Mouse (Mus musculus) kidney, embryonic 16.5 days (tissue): ENCODE measurements around the gene Gm42957. TPM values are rescaled to one million over a fixed set of nuclear protein-coding genes. Genes with fewer than 3 reads are reported as not detected.
"Not testable (repeated sequence)": the region's sequence is repeated elsewhere in the genome, so short reads cannot be mapped to it uniquely, and the experiment has no call there.

Experiments
- ATAC-seq: fragments of 200-750 bp; cut with Nextera tagmentation; 2 replicates; pipeline ENCODE4 v1.8.0; 2017; ENCODE audit warnings: moderate TSS enrichment; ENCODE audit not compliant: low FRiP score, low TSS enrichment
- H3K27ac ChIP-seq: fragments of 300-500 bp; sonication (generic); 2 replicates; pipeline ENCODE4 v1.5.1; 2014; ENCODE audit warnings: low read length
- H3K27me3 ChIP-seq: fragments of 300-500 bp; sonication (generic); 2 replicates; pipeline ENCODE4 v1.6.1; 2014; ENCODE audit warnings: low read length, control low read depth, mixed read lengths; ENCODE audit not compliant: insufficient read depth
- H3K36me3 ChIP-seq: fragments of 300-500 bp; sonication (generic); 2 replicates; pipeline ENCODE4 v1.6.1; 2014; ENCODE audit warnings: low read length, control low read depth, mixed read lengths; ENCODE audit not compliant: insufficient read depth
- H3K4me1 ChIP-seq: fragments of 300-500 bp; sonication (generic); 2 replicates; pipeline ENCODE4 v1.6.1; 2014; ENCODE audit warnings: low read length, control low read depth, mixed read lengths; ENCODE audit not compliant: insufficient read depth
- H3K4me2 ChIP-seq: fragments of 300-500 bp; sonication (generic); replicated peaks from 2 replicates; pipeline ENCODE4 v1.6.1; 2014; ENCODE audit warnings: low read depth, low read length
- H3K4me3 ChIP-seq: fragments of 300-500 bp; sonication (generic); 2 replicates; pipeline ENCODE4 v1.5.1; 2014; ENCODE audit warnings: mild to moderate bottlenecking, low read length
- H3K9ac ChIP-seq: fragments of 300-500 bp; sonication (generic); replicated peaks from 2 replicates; pipeline ENCODE4 v1.6.1; 2014; ENCODE audit warnings: low read length
- H3K9me3 ChIP-seq: fragments of 300-500 bp; sonication (generic); 2 replicates; pipeline ENCODE4 v1.6.1; 2016; ENCODE audit warnings: low read length, control low read depth
- WGBS: fragments of 180-500 bp; shearing (Covaris S2); extraction: QIAGEN DNeasy Blood & Tissue Kit; methylation state at CpG from one replicate; pipeline ENCODE4 v1.1.7; 2014; 5-methylcytosine and 5-hydroxymethylcytosine counted together
- polyA plus RNA-seq: library from polyadenylated mRNA; unstranded; fragments of >200 nt; fragmentation: Nextera tagmentation; extraction: Ambion mirVana; gene quantifications from 2 replicates; pipeline ENCODE4 v1.2.1, GENCODE M21; 2015

Gm42957 gene
- polyA plus RNA-seq, 1 experiment from 2014 or later = 0.21 TPM

DNA sequence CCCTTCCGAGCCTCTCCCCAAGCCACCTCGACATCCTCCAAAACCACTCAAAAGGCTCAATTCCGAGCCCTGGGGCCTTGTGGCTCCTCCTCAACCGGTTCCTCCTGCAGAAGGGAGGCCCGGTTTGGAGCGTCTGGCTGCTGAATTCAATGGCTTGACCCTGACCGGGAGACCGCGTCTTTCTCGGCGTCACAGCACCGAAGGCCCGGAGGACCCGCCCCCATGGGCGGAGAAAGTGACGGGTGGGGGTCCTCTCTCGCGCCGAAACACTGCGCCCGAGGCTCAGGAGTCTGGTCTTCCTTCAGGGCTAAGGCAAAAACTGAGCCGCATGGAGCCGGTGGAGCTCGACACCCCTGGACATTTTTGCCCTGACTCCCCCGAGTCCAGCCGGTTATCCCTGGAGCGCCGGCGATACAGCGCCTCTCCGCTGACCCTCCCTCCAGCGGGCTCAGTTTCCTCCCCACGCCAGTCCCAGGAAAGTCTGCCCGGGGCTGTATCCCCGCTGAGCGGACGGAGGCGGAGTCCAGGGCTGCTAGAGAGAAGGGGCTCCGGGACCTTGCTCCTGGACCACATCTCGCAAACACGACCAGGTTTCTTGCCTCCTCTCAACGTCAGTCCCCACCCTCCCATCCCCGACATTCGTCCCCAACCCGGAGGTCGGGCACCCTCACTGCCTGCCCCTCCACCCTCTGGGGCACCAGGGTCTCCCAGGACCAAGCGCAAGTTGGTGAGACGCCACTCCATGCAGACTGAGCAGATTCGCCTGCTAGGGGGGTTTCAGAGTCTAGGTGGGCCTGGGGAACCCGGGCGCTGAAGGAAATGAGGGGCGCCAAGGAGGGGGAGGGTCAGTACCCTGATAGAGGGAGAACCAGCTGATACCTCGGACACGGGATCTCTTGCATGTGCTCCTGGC, 36.9 kb upstream of the Gm42957 start:
- Histone ChIP-seq H3K9ac (peak overlapping the region; percentile 63), H3K36me3 (no peaks in the 10 kb centered on the region), H3K27me3 (peaks cover 28% of the 10 kb centered on the region), H3K27ac (peak overlapping the region; percentile 64; the same call in 1 of the 2 replicates), H3K4me3 (peak overlapping the region; percentile 53), H3K4me2 (peak overlapping the region; percentile 69), H3K4me1 (peaks cover 45% of the 10 kb centered on the region), H3K9me3 (no peaks in the 10 kb centered on the region)
- 2% methylated on average over 54 of the region's 54 CpGs for WGBS
- no peak for ATAC-seq

DNA sequence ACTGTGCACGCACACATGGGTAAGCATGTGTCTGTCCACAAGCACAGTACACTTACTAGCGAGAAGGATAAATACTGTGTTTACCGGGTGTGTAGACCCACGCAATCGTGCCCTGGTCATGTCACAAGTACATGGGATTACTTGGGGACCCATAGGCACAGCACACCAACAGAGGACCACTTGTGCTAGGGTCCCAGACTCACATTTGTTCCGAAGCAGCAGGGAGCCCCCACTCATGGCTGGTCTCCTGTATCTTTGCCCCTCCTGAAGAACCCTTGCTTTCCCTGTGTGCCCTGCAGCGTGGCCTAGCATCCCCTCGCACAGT, 36.2 kb upstream of the Gm42957 start:
- no peak overlapping the region; the same call in 1 of the 2 replicates for H3K9ac ChIP-seq
- ATAC-seq = no peak
- H3K36me3 ChIP-seq = no peaks in the 10 kb centered on the region
- no peak overlapping the region for H3K27ac ChIP-seq
- H3K4me3 ChIP-seq = peak overlapping the region; percentile 53
- peaks cover 45% of the 10 kb centered on the region for H3K4me1 ChIP-seq
- H3K9me3 ChIP-seq = no peaks in the 10 kb centered on the region
- WGBS = 56% methylated on average over 8 of the region's 8 CpGs
- H3K4me2 ChIP-seq = peak overlapping the region; percentile 69; the same call in 1 of the 2 replicates
- H3K27me3 ChIP-seq = peaks cover 28% of the 10 kb centered on the region

DNA sequence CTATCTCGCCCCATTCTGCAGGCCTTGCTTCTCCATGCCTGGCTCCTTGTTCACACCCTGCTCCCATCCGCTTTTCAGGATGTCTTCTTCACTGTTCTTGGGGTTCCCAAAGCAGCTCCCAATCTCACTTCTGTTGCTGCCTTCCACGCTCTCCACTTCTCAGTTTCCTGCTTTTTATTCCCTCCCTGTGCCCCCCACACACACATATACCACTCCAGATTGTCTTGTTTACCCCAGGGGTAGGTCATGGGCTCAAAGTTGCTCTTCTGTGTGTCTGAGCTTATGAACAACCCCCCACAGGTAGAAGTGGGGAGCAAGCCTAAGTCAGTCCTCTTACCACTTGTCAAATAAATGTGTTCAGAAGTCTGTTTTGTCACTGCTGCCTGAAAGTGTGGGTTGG, 35.9 kb upstream of the Gm42957 start:
- Histone ChIP-seq H3K9me3 (no peaks in the 10 kb centered on the region), H3K36me3 (no peaks in the 10 kb centered on the region), H3K27ac (no peak overlapping the region), H3K27me3 (peaks cover 28% of the 10 kb centered on the region), H3K4me3 (no peak overlapping the region), H3K4me1 (peaks cover 45% of the 10 kb centered on the region), H3K4me2 (no peak overlapping the region), H3K9ac (no peak overlapping the region)
- ATAC-seq = no peak
- 79% methylated on average over 3 of the region's 3 CpGs for WGBS

DNA sequence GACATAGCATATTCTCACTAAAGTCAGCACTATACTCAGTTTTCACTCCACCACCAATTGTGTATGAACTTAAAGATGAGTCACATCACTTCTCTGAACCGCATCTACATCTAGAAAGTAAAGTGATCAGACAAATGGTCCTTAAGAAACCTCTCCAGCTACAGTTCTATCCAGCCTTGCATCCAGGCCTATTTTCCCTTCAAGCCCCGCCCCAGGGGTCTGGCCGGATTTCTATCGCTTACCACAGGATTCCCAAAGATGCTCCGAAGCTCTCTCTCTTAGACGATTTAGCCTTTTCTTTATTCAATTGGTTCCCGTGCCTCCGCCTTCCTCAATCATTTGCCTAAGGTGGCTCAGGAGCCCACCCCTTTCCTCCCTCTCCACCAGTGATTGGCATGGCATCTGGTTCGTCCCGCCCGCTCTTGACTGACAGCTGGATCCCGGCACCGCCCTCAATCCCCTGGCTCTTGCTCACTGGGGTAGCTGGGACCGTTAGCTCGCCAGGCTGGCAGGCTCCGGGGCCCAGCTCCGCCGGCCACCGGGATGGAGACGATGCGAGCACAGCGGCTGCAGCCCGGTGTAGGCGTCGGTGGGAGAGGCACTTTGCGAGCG, 34.5 kb upstream of the Gm42957 start, which contains the start of gene Lix1l:
Lix1l (plus strand) TSS at position 511 of the 612 bp plus-strand sequence.
- 1% methylated on average over 27 of the region's 27 CpGs for WGBS
- Histone ChIP-seq H3K9me3 (no peaks in the 10 kb centered on the region), H3K4me1 (peaks cover 45% of the 10 kb centered on the region), H3K4me2 (peak within 1 kb of the TSS; percentile 73), H3K27me3 (peaks cover 18% of the 10 kb centered on the region), H3K9ac (peak within 1 kb of the TSS; percentile 81), H3K27ac (peak within 1 kb of the TSS; percentile 94), H3K4me3 (peak within 1 kb of the TSS; percentile 71), H3K36me3 (no peaks in the 10 kb centered on the region)
- ATAC-seq = peak; percentile 94

DNA sequence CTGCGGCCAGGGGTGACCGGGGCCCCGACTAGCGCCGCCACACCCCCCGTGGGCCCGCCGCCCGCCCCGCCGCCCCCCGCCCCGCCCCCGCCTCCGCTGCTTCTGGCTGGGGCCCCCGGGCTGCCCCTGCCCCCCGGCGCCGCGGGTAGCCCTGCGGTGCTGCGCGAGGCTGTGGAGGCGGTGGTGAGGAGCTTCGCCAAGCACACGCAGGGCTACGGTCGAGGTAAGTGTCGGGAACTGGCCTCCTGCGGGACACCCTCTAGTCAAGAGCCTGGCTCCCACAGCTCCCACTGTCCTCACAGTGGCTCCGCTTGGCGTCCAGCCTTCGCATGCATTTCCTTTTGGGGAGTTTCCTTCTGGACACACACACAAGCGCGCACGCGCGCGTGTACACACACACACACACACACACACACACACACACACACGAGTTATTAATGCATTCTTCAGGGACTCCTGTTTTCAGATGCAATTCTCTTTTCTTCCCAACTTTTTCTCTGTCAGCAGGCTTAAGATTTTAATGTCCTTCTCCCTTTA, 34.0 kb upstream of the Gm42957 start:
- H3K9ac ChIP-seq = peak overlapping the region; percentile 81
- H3K4me1 ChIP-seq = peaks cover 39% of the 10 kb centered on the region
- H3K36me3 ChIP-seq = no peaks in the 10 kb centered on the region
- H3K4me3 ChIP-seq = peak overlapping the region; percentile 71
- peak; percentile 56 for ATAC-seq
- 1% methylated on average over 33 of the region's 40 CpGs for WGBS
- H3K4me2 ChIP-seq = peak overlapping the region; percentile 73
- H3K27ac ChIP-seq = peak overlapping the region; percentile 94
- no peaks in the 10 kb centered on the region for H3K9me3 ChIP-seq
- peaks cover 15% of the 10 kb centered on the region for H3K27me3 ChIP-seq

DNA sequence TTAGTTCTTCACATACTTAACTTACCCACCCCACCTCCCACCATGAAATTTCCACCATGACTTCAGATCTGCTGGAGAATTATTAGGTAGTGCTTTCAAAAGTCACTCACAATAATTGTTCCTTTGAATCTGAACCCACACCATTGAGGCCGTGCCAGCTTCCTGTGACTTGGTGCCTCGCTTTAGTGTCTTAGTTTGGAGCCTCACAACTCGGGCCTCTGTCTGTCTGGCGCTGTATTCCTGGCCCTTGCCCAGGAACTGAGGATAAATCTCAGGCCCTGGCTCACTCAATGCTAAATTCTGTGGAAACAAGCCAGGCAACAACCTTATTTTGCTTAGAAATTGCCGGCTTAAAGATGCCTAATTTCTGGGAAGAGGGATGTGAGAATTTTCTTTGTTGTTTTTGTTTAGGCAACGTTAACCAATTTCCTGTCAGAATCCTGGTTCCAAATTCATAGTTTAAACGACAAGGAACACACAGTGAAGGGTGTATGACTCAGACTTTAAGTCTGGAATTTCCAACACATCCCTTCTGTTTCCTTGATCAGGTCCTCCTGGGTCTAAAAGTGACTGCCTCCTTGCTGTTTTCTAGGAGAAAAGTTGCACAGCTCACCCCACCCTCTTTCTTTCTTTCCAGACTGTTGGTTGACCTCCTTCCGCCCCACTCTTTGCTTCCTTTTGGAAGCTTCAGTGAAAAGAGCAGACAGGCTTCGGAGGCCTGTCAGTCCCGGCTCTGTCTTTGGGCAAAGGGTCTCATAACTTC, 33.2 kb upstream of the Gm42957 start:
- Histone ChIP-seq H3K36me3 (no peaks in the 10 kb centered on the region), H3K9me3 (no peaks in the 10 kb centered on the region), H3K9ac (peak overlapping the region; percentile 81), H3K4me3 (peak overlapping the region; percentile 71), H3K4me1 (peaks cover 31% of the 10 kb centered on the region), H3K27me3 (peaks cover 10% of the 10 kb centered on the region), H3K27ac (peak overlapping the region; percentile 94), H3K4me2 (peak overlapping the region; percentile 73)
- 21% methylated on average over 10 of the region's 10 CpGs for WGBS
- no peak for ATAC-seq

DNA sequence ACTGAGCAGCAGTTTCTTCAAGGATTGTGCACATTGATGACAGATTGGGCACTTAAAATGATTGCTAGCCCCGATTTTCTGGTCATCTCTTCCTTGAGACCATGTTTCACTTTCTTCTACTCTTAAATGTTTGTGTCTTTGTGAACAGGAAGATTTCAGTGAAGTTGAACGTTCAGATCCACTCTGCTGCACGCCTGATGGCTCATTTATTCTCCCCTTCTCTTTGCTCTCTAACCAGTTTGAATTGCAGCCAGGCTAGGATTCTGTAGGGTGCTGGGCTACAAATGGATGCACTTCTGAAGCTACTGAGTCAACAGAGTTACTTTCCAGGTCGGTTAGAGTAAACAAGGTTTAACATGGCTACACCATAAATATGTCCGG, 32.6 kb upstream of the Gm42957 start:
- Histone ChIP-seq H3K4me1 (peaks cover 27% of the 10 kb centered on the region), H3K4me2 (peak overlapping the region; percentile 73), H3K4me3 (peak overlapping the region; percentile 71), H3K27ac (peak overlapping the region; percentile 94), H3K36me3 (no peaks in the 10 kb centered on the region), H3K27me3 (peaks cover 10% of the 10 kb centered on the region), H3K9me3 (no peaks in the 10 kb centered on the region), H3K9ac (peak overlapping the region; percentile 81)
- 14% methylated on average over 5 of the region's 5 CpGs for WGBS
- no peak for ATAC-seq

DNA sequence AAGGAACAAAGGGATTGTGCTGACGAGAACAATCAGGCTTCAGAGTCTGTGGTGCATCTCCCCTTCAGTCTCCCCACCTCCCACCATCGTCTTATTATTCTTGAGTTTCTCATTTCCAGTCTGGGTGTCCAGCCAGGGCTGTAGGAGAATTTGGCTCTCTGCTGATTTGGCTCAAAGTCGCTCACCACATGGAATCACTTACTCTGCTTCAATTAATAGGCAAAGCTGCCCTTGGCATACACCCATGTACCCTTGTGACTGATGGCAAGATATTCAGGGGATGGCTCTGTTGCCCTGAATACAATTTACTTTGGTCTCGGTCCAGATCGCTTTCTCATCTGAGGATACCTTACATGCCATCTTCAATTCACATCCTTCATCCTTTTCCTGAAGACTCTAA, 32.0 kb upstream of the Gm42957 start:
- no peaks in the 10 kb centered on the region for H3K36me3 ChIP-seq
- H3K4me1 ChIP-seq = peaks cover 21% of the 10 kb centered on the region
- H3K9ac ChIP-seq = peak overlapping the region; percentile 81
- peak overlapping the region; percentile 73 for H3K4me2 ChIP-seq
- no peaks in the 10 kb centered on the region for H3K9me3 ChIP-seq
- no peak for ATAC-seq
- 55% methylated on average over 5 of the region's 5 CpGs for WGBS
- H3K4me3 ChIP-seq = peak overlapping the region; percentile 71
- peaks cover 10% of the 10 kb centered on the region for H3K27me3 ChIP-seq
- H3K27ac ChIP-seq = peak overlapping the region; percentile 94

DNA sequence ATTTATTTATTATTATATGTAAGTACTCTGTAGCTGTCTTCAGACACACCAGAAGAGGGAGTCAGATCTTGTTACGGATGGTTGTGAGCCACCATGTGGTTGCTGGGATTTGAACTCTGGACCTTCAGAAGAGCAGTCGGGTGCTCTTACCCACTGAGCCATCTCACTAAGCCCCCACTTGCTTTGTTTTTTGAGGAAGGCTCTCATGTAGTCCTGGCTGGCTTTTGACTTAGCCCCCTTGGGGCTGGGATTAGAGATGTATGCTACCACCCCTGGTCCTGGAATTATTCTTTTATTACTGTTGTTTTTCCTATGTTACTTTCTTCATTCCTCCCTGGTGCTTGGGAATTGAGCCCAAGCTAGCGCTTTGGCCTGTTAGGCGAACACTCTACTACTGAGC, 29.3 kb upstream of the Gm42957 start:
- H3K9ac ChIP-seq, H3K4me2 ChIP-seq, H3K9me3 ChIP-seq, ATAC-seq, H3K27me3 ChIP-seq, H3K4me3 ChIP-seq, H3K36me3 ChIP-seq, H3K27ac ChIP-seq: not testable (repeated sequence)
- 84% methylated on average over 3 of the region's 4 CpGs for WGBS
- H3K4me1 ChIP-seq = peaks cover 12% of the 10 kb centered on the region
